Mouse (Mus musculus) right cerebral cortex, postnatal 4 days (tissue): Measurements from ENCODE around the gene Cetn2.

Experiments used
- DNase-seq: peaks from one replicate; pipeline ENCODE4 v3.0.0-alpha.2; 2022

Cetn2 gene

DNA sequence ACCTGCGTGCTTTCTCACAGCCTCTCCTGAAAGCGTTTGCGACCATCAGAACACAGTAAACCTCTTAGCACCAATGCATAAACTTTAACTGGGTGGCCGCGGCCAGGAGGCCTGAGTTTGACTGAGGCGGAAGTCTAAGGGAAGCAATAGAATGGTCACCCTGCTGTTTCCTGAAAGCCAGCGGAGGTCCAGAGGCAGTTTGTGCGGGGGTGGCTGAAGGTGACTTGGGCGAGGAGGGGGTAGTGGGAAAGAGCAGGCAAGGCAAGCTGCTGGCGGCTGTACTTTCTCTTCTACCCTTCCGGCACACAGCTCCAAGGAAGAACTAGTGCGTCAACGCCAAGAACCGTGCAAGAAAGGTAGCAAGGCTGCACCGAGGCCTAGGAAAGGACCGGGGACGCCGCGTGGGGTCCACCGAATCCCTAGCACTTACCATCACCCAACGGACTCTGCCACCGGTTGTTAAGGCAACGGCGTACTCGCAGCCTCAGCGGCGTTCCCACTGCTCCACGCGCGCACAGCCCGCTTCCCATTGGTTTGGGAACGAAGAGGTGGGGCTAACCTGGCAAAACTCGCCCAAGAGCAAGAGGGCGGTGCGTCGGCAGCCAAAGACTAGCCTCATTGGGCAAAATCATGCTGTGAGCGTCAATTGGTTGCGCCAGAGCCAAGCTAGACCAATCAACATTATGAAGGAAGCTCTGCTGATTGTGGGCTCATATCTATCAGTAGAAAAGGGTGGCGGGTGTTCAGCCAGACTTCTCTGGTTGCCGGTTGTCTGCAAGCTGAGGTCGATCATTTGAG is at the start of gene Cetn2, which contains the start of gene Nsdhl:
TSS of gene Cetn2 (minus strand) at position 528 of the 798 bp plus-strand sequence.
TSS of gene Nsdhl (plus strand) at position 674 of the 798 bp plus-strand sequence.
- DNase-seq = peak; percentile 77

GRCm38 (mm10) chrX:72962743-72963142 is 44.5 kb upstream of the Cetn2 start:
- no peak for DNase-seq

DNA sequence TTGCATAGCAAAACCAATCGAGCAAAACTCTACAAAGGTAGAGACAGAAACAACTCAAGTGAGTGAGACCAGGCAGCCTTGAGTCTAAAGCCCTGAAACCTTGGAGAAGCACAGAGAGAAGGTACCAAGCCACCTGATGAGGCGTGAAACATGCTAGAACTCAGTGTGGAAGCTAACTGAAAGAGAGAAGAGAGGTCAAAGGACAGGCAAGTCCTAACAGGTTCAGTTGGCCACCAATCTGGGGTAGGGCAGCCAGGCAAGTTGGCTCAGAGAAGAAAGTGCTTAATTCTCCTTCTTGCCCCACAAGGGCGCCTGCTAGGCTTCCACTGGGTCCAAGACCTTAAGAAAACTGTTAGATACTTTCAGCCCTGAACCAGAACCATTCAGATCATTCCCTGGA is 43.3 kb upstream of the Cetn2 start:
- DNase-seq = no peak

- no peak for DNase-seq
Measured at GRCm38 (mm10) chrX:72960431-72960830, 42.2 kb upstream of the Cetn2 start.

- no peak for DNase-seq
Measured at GRCm38 (mm10) chrX:72956486-72956885, 38.3 kb upstream of the Cetn2 start.

DNA sequence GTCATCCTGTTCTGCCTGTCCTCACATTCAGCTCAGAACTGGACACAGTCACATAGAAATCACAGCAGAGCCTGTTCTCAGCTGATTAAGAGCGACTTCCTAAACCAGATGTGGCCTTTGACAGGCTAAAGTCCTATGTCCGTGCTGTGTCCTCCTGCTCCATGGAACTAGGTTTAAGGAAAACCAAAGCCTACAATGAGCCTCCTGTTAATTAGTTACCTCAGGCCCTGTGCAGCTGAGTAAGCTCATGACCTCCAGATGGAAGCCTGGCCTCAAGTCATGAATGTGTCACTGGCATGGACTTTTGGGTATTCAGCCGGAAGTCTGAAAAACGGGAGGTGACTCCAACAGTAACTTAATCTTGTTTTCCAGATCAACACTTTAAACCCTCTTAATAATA is 35.3 kb upstream of the Cetn2 start:
- no peak for DNase-seq

DNA sequence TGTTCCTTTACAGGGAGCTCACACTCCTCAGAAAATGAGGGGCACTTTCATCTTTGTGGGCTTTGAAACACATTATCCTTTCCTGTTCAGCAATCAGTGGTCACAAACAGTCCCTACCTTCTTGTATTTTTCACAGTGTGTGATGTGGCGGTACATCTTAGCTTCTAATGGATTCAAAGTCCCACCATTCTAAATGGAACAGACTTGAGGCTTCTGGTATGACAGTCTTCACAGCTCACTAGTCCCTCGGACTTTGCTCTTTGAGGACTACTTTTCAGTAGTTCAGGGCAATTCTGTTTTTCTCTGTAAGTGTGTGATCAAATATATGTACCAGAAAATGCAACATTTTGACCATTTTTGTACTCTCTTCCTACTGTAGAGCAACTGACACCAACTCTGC is 3.2 kb upstream of the Cetn2 start:
- DNase-seq = no peak

- no peak for DNase-seq
Measured at GRCm38 (mm10) chrX:72918682-72919059, 460 bp upstream of the Cetn2 start.

GRCm38 (mm10) chrX:72911611-72912010 is 6.6 kb downstream of the Cetn2 start:
- no peak for DNase-seq

GRCm38 (mm10) chrX:72908404-72908741 is 9.8 kb downstream of the Cetn2 start:
- DNase-seq = peak; percentile 3

GRCm38 (mm10) chrX:72907619-72908403 is 10.4 kb downstream of the Cetn2 start:
- no peak for DNase-seq

DNA sequence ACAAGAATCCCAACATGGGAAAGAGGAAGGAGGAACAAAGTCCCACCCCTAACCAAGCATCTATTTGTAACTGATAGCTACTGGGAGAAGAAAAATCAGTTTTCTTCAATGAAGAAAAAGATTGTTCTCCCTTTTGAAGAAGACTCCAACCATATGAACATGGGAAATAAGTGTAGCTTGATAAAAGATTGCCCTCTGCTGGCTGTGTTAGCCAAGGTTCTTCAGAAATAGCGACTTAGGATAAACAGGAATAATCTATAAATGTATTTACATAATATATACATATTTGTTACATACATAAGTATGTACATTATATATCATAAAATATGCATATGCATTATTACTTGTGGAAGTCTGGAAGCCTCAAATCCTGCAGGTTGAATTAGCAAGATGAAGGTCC is 15.7 kb downstream of the Cetn2 start:
- DNase-seq = no peak

DNA sequence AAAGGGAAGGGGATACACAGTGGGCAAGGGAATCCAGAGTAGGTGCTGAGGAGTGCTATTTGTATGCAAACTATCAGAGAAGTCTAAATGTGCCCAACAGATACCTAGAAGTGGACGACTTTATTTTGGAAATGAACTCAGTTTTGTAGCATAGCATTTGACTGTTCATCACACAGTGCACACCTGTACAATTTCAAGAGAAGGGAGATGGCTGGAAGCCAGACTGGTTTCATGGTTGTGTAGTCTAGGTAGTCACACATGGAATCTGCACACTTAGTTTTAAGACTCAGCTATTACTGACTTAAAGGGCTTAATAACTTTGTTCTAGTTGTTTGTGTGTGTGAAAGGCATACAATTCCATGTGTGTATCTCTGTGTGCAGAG is 22.2 kb downstream of the Cetn2 start:
- no peak for DNase-seq

GRCm38 (mm10) chrX:72895388-72896054 is 22.7 kb downstream of the Cetn2 start:
- peak; percentile 6 for DNase-seq
